Mouse (Mus musculus): ENCODE results near the gene Il17d. TPM values are rescaled to one million over a fixed set of nuclear protein-coding genes. Genes with fewer than 3 reads are reported as not detected.

Il17d gene
- polyA plus RNA-seq, 1 experiment from 2014 or later: 3.4 TPM

GRCm38 (mm10) chr14:57545526-57545925 lies 20.9 kb downstream of the Il17d start:
- H3K4me1 ChIP-seq (ENCODE audit: insufficient read depth): 0 out of 2 replicates have a peak, but pooled peaks cover 5% of the 10 kb centered on the region
- no peaks in the 10 kb centered on the region for H3K27me3 ChIP-seq (ENCODE audit: insufficient read depth, low read length)
- no peak overlapping the region for H3K4me2 ChIP-seq
- no peak for TF ChIP-seq CTCF (IDR thresholded peaks at IDR 0.05; ENCODE audit: low read depth)
- WGBS: 77% methylated on average over 17 of the region's 17 CpGs
- no peak overlapping the region for H3K9ac ChIP-seq
- ATAC-seq (ENCODE audit: insufficient read depth) (no peak), DNase-seq (no peak)
- no peaks in the 10 kb centered on the region for H3K9me3 ChIP-seq (ENCODE audit: low read depth, low read length)
- no peak overlapping the region for H3K27ac ChIP-seq (ENCODE audit: low read depth)
- no peak overlapping the region for H3K4me3 ChIP-seq (ENCODE audit: low read depth, low read length)
- H3K36me3 ChIP-seq (ENCODE audit: insufficient read depth): peaks cover 18% of the 10 kb centered on the region; the same call in 1 of the 2 replicates

GRCm38 (mm10) chr14:57546131-57546530 lies 21.6 kb downstream of the Il17d start:
- peaks cover 18% of the 10 kb centered on the region; the same call in 1 of the 2 replicates for H3K36me3 ChIP-seq (ENCODE audit: insufficient read depth)
- no peak overlapping the region for H3K4me3 ChIP-seq (ENCODE audit: low read depth, low read length)
- no peak for TF ChIP-seq CTCF (IDR thresholded peaks at IDR 0.05; ENCODE audit: low read depth)
- DNase-seq (no peak), ATAC-seq (ENCODE audit: insufficient read depth) (no peak)
- H3K9ac ChIP-seq: no peak overlapping the region
- peak overlapping the region; percentile 75; the same call in 1 of the 2 replicates for H3K27ac ChIP-seq (ENCODE audit: low read depth)
- no peak overlapping the region for H3K4me2 ChIP-seq
- no peaks in the 10 kb centered on the region for H3K27me3 ChIP-seq (ENCODE audit: insufficient read depth, low read length)
- WGBS: 70% methylated on average over 8 of the region's 8 CpGs
- H3K9me3 ChIP-seq (ENCODE audit: low read depth, low read length): no peaks in the 10 kb centered on the region
- H3K4me1 ChIP-seq (ENCODE audit: insufficient read depth): 0 out of 2 replicates have a peak, but pooled peaks cover 5% of the 10 kb centered on the region

DNA sequence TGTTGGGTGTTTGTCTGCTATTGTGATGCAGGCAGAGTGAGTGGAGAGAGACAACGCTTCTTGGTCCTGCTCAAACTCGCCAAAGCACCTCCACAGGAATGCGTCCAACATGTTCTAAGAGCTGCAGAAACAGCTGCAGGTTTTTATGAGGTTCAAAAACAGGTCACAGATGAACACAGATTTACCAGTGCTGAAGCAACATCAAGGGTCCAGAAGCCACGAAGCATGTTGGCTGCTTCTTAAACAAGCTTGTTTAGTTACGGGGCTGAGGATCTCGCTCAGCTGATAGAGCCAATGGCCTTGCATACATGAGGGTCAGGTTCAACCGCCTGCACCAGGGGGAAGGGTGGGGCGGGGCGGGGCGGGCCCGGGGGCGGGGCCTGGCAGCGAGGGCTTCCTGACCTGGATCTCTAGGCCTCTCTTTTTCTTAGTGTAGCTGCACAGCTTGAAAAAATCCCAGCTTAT lies 22.0 kb downstream of the Il17d start:
- no peak overlapping the region for H3K9ac ChIP-seq
- H3K4me2 ChIP-seq: 0 out of 2 replicates have a peak overlapping the region, but pooled peaks have one; percentile 25
- H3K27ac ChIP-seq (ENCODE audit: low read depth): peak overlapping the region; percentile 75; the same call in 1 of the 2 replicates
- H3K36me3 ChIP-seq (ENCODE audit: insufficient read depth): peaks cover 18% of the 10 kb centered on the region; the same call in 1 of the 2 replicates
- H3K27me3 ChIP-seq (ENCODE audit: insufficient read depth, low read length): no peaks in the 10 kb centered on the region
- no peak for TF ChIP-seq CTCF (IDR thresholded peaks at IDR 0.05; ENCODE audit: low read depth)
- H3K4me3 ChIP-seq (ENCODE audit: low read depth, low read length): no peak overlapping the region
- H3K9me3 ChIP-seq (ENCODE audit: low read depth, low read length): no peaks in the 10 kb centered on the region
- H3K4me1 ChIP-seq (ENCODE audit: insufficient read depth): 0 out of 2 replicates have a peak, but pooled peaks cover 5% of the 10 kb centered on the region
- 13% methylated on average over 13 of the region's 13 CpGs for WGBS
- ATAC-seq (ENCODE audit: insufficient read depth) (peak; percentile 78; the same call in 1 of the 2 replicates), DNase-seq (peak; percentile 53)

DNA sequence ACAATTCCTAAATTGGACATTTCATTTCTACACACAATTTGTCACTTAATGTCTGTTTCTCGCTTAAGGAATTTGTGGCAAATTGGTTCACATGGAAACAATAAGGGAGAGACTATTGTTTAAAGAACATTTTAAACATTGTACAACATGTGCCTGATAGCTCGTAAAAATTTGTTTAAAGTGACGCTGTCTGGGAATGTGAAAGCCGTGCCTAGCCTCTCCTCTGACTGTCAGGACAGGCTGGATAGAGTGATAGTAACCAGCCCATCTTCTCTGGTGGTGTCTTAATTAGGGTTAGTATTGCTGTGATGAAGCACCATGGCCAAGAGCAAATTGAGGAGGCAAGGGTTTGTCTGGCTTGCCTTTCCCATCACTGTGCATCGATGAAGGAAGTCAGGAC lies 22.5 kb downstream of the Il17d start:
- WGBS: 40% methylated on average over 5 of the region's 5 CpGs
- Histone ChIP-seq H3K9me3 (ENCODE audit: low read depth, low read length) (no peaks in the 10 kb centered on the region), H3K36me3 (ENCODE audit: insufficient read depth) (peaks cover 18% of the 10 kb centered on the region; the same call in 1 of the 2 replicates), H3K27me3 (ENCODE audit: insufficient read depth, low read length) (no peaks in the 10 kb centered on the region), H3K4me3 (ENCODE audit: low read depth, low read length) (no peak overlapping the region), H3K9ac (no peak overlapping the region), H3K27ac (ENCODE audit: low read depth) (peak overlapping the region; percentile 75), H3K4me1 (ENCODE audit: insufficient read depth) (0 out of 2 replicates have a peak, but pooled peaks cover 5% of the 10 kb centered on the region), H3K4me2 (no peak overlapping the region)
- DNase-seq: no peak
- peak; percentile 47; the same call in 1 of the 2 replicates for ATAC-seq (ENCODE audit: insufficient read depth)
- TF ChIP-seq CTCF (IDR thresholded peaks at IDR 0.05; ENCODE audit: low read depth): no peak

- Histone ChIP-seq H3K4me2 (no peak overlapping the region), H3K27ac (ENCODE audit: low read depth) (no peak overlapping the region), H3K4me3 (ENCODE audit: low read depth, low read length) (no peak overlapping the region), H3K4me1 (ENCODE audit: insufficient read depth) (no peaks in the 10 kb centered on the region), H3K36me3 (ENCODE audit: insufficient read depth) (peaks cover 21% of the 10 kb centered on the region; the same call in 1 of the 2 replicates), H3K27me3 (ENCODE audit: insufficient read depth, low read length) (no peaks in the 10 kb centered on the region), H3K9ac (no peak overlapping the region), H3K9me3 (ENCODE audit: low read depth, low read length) (no peaks in the 10 kb centered on the region)
- no peak for ATAC-seq (ENCODE audit: insufficient read depth)
- DNase-seq: no peak
- no peak for TF ChIP-seq CTCF (IDR thresholded peaks at IDR 0.05; ENCODE audit: low read depth)
Observed at GRCm38 (mm10) chr14:57552945-57553344, 28.4 kb downstream of the Il17d start.

GRCm38 (mm10) chr14:57554434-57554833 lies 29.9 kb downstream of the Il17d start:
- no peak overlapping the region for H3K4me2 ChIP-seq

GRCm38 (mm10) chr14:57555471-57556070 lies 31.0 kb downstream of the Il17d start:
- Histone ChIP-seq H3K27ac (ENCODE audit: low read depth) (no peak overlapping the region), H3K9me3 (ENCODE audit: low read depth, low read length) (no peaks in the 10 kb centered on the region), H3K4me2 (no peak overlapping the region), H3K4me3 (ENCODE audit: low read depth, low read length) (no peak overlapping the region), H3K4me1 (ENCODE audit: insufficient read depth) (no peaks in the 10 kb centered on the region), H3K9ac (no peak overlapping the region), H3K36me3 (ENCODE audit: insufficient read depth) (0 out of 2 replicates have a peak, but pooled peaks cover 2% of the 10 kb centered on the region), H3K27me3 (ENCODE audit: insufficient read depth, low read length) (no peaks in the 10 kb centered on the region)
- DNase-seq (no peak), ATAC-seq (ENCODE audit: insufficient read depth) (no peak)
- WGBS: 82% methylated on average over 7 of the region's 7 CpGs
- TF ChIP-seq CTCF (IDR thresholded peaks at IDR 0.05; ENCODE audit: low read depth): no peak

More at GRCm38 (mm10) chr14:57554434-57554833, 29.9 kb downstream of the Il17d start:
- Histone ChIP-seq H3K9me3 (ENCODE audit: low read depth, low read length) (no peaks in the 10 kb centered on the region), H3K9ac (no peak overlapping the region), H3K27ac (ENCODE audit: low read depth) (no peak overlapping the region), H3K4me3 (ENCODE audit: low read depth, low read length) (no peak overlapping the region), H3K36me3 (ENCODE audit: insufficient read depth) (peaks cover 13% of the 10 kb centered on the region; the same call in 1 of the 2 replicates), H3K27me3 (ENCODE audit: insufficient read depth, low read length) (no peaks in the 10 kb centered on the region), H3K4me1 (ENCODE audit: insufficient read depth) (no peaks in the 10 kb centered on the region)
- TF ChIP-seq CTCF (IDR thresholded peaks at IDR 0.05; ENCODE audit: low read depth): no peak
- DNase-seq (no peak), ATAC-seq (ENCODE audit: insufficient read depth) (no peak)
- WGBS: 86% methylated on average over 5 of the region's 5 CpGs

All from lung, embryonic 14.5 days (tissue).